Mouse (Mus musculus): ENCODE results near the gene Sulf2. TPM values are rescaled to one million over a fixed set of nuclear protein-coding genes. Genes with fewer than 3 reads are reported as not detected.

Sulf2 gene
- total and polyA plus RNA-seq, 3 experiments = not detected

DNA sequence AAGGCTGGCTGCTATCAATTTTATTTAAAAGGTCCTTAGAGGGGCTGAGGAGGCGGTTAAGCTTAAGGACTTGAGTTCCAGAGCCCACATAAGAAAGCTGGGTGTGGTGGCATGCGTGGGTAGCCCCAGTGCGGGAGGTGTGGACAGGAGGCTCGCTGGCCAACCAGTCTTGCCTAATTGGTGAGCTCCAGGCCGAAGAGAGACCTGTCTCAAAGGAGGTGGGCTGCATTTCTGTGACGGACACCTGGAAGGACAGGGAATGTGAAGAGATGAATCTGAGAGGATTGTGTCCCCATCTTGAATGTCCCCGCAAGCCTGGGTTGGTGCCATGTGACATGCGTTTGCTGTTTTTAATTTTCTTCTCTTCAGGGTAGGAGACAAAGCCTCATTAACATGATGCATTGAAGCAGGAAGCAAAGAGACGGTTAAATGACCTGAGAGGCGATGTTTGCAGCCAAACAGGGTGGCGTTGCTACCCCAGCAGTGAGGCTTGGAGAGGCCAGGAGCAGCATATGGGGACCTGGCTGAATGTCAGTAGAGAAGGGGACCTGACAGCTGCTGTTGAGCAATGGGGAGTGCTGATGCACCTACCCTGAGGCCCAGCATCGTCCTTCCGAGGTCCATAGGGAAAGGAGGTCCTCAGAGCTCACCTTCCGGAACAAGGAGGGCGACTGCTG is 26.7 kb upstream of the Sulf2 start:
- no peak overlapping the region for H3K4me3 ChIP-seq (replicated peaks in 1 of 3; ENCODE audit: low read depth in 2 of 3, low read length in 2 of 3, poor library complexity in 1 of 3)
- TF ChIP-seq ETS1 (conservative IDR thresholded peaks at IDR 0.05; ENCODE audit: low read depth, low read length) = no peak
- no peak for TF ChIP-seq NRF1 (IDR thresholded peaks at IDR 0.05; ENCODE audit: low read depth, low read length)
- TF ChIP-seq HCFC1 (IDR thresholded peaks at IDR 0.05; ENCODE audit: low read depth, low read length) = no peak
- TF ChIP-seq MYC (IDR thresholded peaks at IDR 0.05; ENCODE audit: low read depth, low read length) = no peak
- TF ChIP-seq RAD21 (IDR thresholded peaks at IDR 0.05; ENCODE audit: low read depth, low read length) = no peak
- no peak for TF ChIP-seq POLR2A (IDR thresholded peaks at IDR 0.05; ENCODE audit: low read depth, low read length)
- TF ChIP-seq NELFE (IDR thresholded peaks at IDR 0.05; ENCODE audit: low read depth, low read length) = no peak
- no peak for TF ChIP-seq ZMIZ1 (IDR thresholded peaks at IDR 0.05; ENCODE audit: low read depth, low read length)
- TF ChIP-seq UBTF (IDR thresholded peaks at IDR 0.05; ENCODE audit: low read depth, low read length) = no peak
- no peak for TF ChIP-seq CHD1 (IDR thresholded peaks at IDR 0.05; ENCODE audit: low read depth, low read length)
- no peak for TF ChIP-seq ZNF384 (IDR thresholded peaks at IDR 0.05; ENCODE audit: low read depth, low read length)
- TF ChIP-seq GABPA (IDR thresholded peaks at IDR 0.05; ENCODE audit: insufficient replicate concordance, low read depth, low read length) = no peak
- no peak for TF ChIP-seq ELF1 (IDR thresholded peaks at IDR 0.05; ENCODE audit: low read depth, low read length)
- H3K79me2 ChIP-seq (replicated peaks; ENCODE audit: control insufficient read depth, extremely low read depth, insufficient read depth, poor library complexity, severe bottlenecking) = no peaks in the 10 kb centered on the region
- H3K4me2 ChIP-seq (ENCODE audit: insufficient read depth, low read depth, poor library complexity, severe bottlenecking) = no peak overlapping the region
- DNase-seq (ENCODE audit: extremely low read depth) = no peak
- H3K27me3 ChIP-seq (replicated peaks) = peaks cover 18% of the 10 kb centered on the region
- no peaks in the 10 kb centered on the region for H3K36me3 ChIP-seq (replicated peaks in 1 of 2; ENCODE audit: control insufficient read depth in 1 of 2, insufficient read depth in 1 of 2, low read length in 1 of 2)
- H3K27ac ChIP-seq (ENCODE audit: insufficient read depth, low read depth) = no peak overlapping the region
- no peak overlapping the region for H3K9ac ChIP-seq (ENCODE audit: insufficient read depth, low read depth)
- dilution Hi-C loops (cut with MboI; ENCODE audit: extremely low pct_ligation_motif_present, extremely low pct_unique_long_range_greater_than_20kb, low sequenced_read_pairs) = no loop called here
- peaks cover 3 to 21% of the 10 kb centered on the region in 2 experiments for H3K4me1 ChIP-seq (ENCODE audit: control insufficient read depth in 1 of 2, insufficient read depth in 2 of 2)
- H3K9me3 ChIP-seq (replicated peaks; ENCODE audit: low read length) = peaks cover 7% of the 10 kb centered on the region
- in situ Hi-C loops (cut with MboI; ENCODE audit: low pct_ligation_motif_present, low pct_unique_long_range_greater_than_20kb, low sequenced_read_pairs) = no loop called here

DNA sequence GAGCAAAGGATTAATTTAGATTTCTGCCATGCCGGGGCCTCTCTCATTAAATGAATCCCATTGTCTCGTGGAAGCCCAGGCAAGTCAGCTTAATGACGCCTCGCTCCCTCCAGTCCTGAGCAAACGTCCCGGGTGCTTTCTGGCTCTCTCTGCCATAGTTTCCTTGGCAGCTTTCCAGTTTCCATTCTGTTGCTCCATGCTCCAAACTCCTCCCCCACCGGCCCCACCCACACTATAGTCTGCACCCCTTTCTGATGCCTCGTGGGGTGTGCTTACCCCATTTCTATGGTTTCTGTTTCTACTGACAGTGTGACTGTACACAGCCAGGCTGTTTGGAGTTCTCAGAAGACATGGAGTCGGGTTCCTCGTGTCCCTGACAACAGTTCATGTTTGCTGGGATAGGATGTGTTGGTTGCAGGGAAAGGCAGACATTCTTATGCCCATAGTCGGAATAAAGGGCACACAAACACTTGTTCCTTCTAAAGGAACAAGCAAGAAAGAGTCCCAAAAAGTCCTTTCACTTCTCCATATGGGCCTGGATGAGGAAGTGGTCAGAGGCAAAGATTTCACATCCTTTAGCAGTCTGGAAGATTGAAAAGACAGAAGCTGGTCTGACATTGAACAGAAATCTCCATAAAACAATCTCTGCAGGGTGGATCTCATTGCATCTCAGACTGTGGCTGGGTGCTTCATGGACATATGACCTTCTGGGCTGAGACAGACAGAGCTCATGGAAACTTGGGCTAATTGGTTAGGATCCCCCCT is 25.5 kb upstream of the Sulf2 start:
- H3K4me2 ChIP-seq (ENCODE audit: insufficient read depth, low read depth, poor library complexity, severe bottlenecking) = 0 out of 2 replicates have a peak overlapping the region, but pooled peaks have one; percentile 14
- in situ Hi-C loops (cut with MboI; ENCODE audit: low pct_ligation_motif_present, low pct_unique_long_range_greater_than_20kb, low sequenced_read_pairs) (no loop called here), dilution Hi-C loops (cut with MboI; ENCODE audit: extremely low pct_ligation_motif_present, extremely low pct_unique_long_range_greater_than_20kb, low sequenced_read_pairs) (no loop called here)
- peaks cover 7% of the 10 kb centered on the region for H3K9me3 ChIP-seq (replicated peaks; ENCODE audit: low read length)
- peaks cover 3 to 21% of the 10 kb centered on the region in 2 experiments for H3K4me1 ChIP-seq (ENCODE audit: control insufficient read depth in 1 of 2, insufficient read depth in 2 of 2)
- H3K4me3 ChIP-seq (replicated peaks in 1 of 3; ENCODE audit: low read depth in 2 of 3, low read length in 2 of 3, poor library complexity in 1 of 3) = no peak overlapping the region
- H3K36me3 ChIP-seq (replicated peaks in 1 of 2; ENCODE audit: control insufficient read depth in 1 of 2, insufficient read depth in 1 of 2, low read length in 1 of 2) = no peaks in the 10 kb centered on the region
- H3K9ac ChIP-seq (ENCODE audit: insufficient read depth, low read depth) = no peak overlapping the region
- peak; percentile 24 for DNase-seq (ENCODE audit: extremely low read depth)
- H3K79me2 ChIP-seq (replicated peaks; ENCODE audit: control insufficient read depth, extremely low read depth, insufficient read depth, poor library complexity, severe bottlenecking) = no peaks in the 10 kb centered on the region
- no peak overlapping the region for H3K27ac ChIP-seq (ENCODE audit: insufficient read depth, low read depth)
- TF ChIP-seq EP300 (IDR thresholded peaks at IDR 0.05; ENCODE audit: low read length) (peak; percentile 81), ELF1 (IDR thresholded peaks at IDR 0.05; ENCODE audit: low read depth, low read length) (no peak)
- H3K27me3 ChIP-seq (replicated peaks) = peaks cover 8% of the 10 kb centered on the region
